Mouse (Mus musculus): ENCODE results near the gene Pwp1.
"Not testable (repeated sequence)": the region's sequence is repeated elsewhere in the genome, so short reads cannot be mapped to it uniquely, and the experiment has no call there.

- not testable (repeated sequence) for TF ChIP-seq SMC3 (IDR thresholded peaks at IDR 0.05; ENCODE audit: low read depth, low read length); POLR2A (IDR thresholded peaks at IDR 0.05; ENCODE audit: control insufficient read depth in 1 of 2, insufficient read depth in 1 of 2, low read depth in 1 of 2, low read length in 2 of 2, poor library complexity in 1 of 2); NRF1 (IDR thresholded peaks at IDR 0.05; ENCODE audit: insufficient read depth, low read depth, low read length, poor library complexity, severe bottlenecking); USF1 (IDR thresholded peaks at IDR 0.05; ENCODE audit: low read depth, low read length); CTCF (IDR thresholded peaks at IDR 0.05 in 2 of 3, conservative IDR thresholded peaks at IDR 0.05 in 1 of 3; ENCODE audit: control insufficient read depth in 1 of 3, insufficient read depth in 1 of 3, low read depth in 2 of 3, low read length in 3 of 3, poor library complexity in 1 of 3, severe bottlenecking in 1 of 3); ZC3H11A (IDR thresholded peaks at IDR 0.05; ENCODE audit: low read depth, low read length); EP300 (IDR thresholded peaks at IDR 0.05; ENCODE audit: low read depth in 1 of 2, low read length in 2 of 2)
Measured at GRCm38 (mm10) chr10:85822143-85822696, 7.1 kb upstream of the Pwp1 start.

All from MEL (cell line).